Mouse (Mus musculus): Measurements from ENCODE around the gene Slc26a11.

DNA sequence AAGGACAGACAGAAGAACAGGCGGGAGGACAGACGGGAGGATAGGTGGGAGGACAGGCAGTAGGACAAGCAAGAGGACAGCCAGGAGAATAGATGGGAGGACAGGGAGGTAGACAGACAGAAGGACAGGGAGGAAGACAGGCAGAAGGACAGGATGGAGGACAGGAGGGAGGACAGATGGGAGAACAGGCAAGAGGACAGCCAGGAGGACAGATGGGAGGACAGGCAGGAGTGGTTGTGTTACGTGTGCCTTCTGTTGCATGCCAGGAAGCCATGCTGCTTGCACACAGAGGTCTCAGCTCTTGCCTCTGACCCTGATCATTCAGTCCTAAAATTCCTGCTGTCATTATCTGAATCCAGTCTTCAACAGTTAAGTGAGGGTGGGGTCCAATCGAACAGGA, 1.4 kb upstream of the Slc26a11 start:
- no peak for TF ChIP-seq E2F4 (IDR thresholded peaks at IDR 0.05; ENCODE audit: insufficient read depth)
- TF ChIP-seq POLR2A (IDR thresholded peaks at IDR 0.05; ENCODE audit: insufficient read length, low read depth), result no peak
- no peak for TF ChIP-seq MYOD1 (IDR thresholded peaks at IDR 0.05; ENCODE audit: control insufficient read depth in 1 of 3, insufficient read length in 2 of 3, low read depth in 2 of 3)
- no peak for TF ChIP-seq MYOG (IDR thresholded peaks at IDR 0.05; ENCODE audit: control insufficient read depth in 1 of 3, insufficient read depth in 1 of 3, insufficient read length in 2 of 3, low read depth in 2 of 3)
- TF ChIP-seq POLR2AphosphoS2 (IDR thresholded peaks at IDR 0.05; ENCODE audit: insufficient read length, low read depth), result no peak
- TF ChIP-seq MAX (IDR thresholded peaks at IDR 0.05; ENCODE audit: low read depth), result no peak
- no peak for TF ChIP-seq SRF (IDR thresholded peaks at IDR 0.05; ENCODE audit: control insufficient read depth, insufficient read length, low read depth)
- no peak for TF ChIP-seq CEBPB (IDR thresholded peaks at IDR 0.05; ENCODE audit: insufficient read depth, poor library complexity, severe bottlenecking)
- TF ChIP-seq TCF3 (IDR thresholded peaks at IDR 0.05; ENCODE audit: insufficient read length, low read depth), result no peak
- TF ChIP-seq USF1 (IDR thresholded peaks at IDR 0.05; ENCODE audit: low read depth), result no peak
- TF ChIP-seq REST (IDR thresholded peaks at IDR 0.05; ENCODE audit: insufficient read depth, insufficient read length), result no peak
- TF ChIP-seq TCF12 (IDR thresholded peaks at IDR 0.05; ENCODE audit: insufficient read depth, poor library complexity, severe bottlenecking), result no peak

Data from myocyte (in vitro differentiated cells).